Mouse (Mus musculus) heart, embryonic 13.5 days (tissue): ENCODE measurements around the gene Pam. TPM values are rescaled to one million over a fixed set of nuclear protein-coding genes. Genes with fewer than 3 reads are reported as not detected.

Experiments used
- ATAC-seq: fragments of 200-750 bp; cut with Nextera tagmentation; 2 replicates; pipeline ENCODE4 v1.8.0; 2017; ENCODE audit warnings: moderate TSS enrichment; ENCODE audit not compliant: insufficient number of reproducible peaks, low FRiP score, low TSS enrichment; ENCODE audit errors: extremely low read depth
- H3K27ac ChIP-seq: fragments of 300-500 bp; sonication (generic); replicated peaks from 2 replicates; pipeline ENCODE4 v1.5.1; 2015; ENCODE audit warnings: moderate library complexity, mild to moderate bottlenecking, inconsistent platforms
- H3K27me3 ChIP-seq: fragments of 300-500 bp; sonication (generic); replicated peaks from 2 replicates; pipeline ENCODE4 v1.6.1; 2015; ENCODE audit warnings: mild to moderate bottlenecking, inconsistent platforms
- H3K36me3 ChIP-seq: fragments of 300-500 bp; sonication (generic); 2 replicates; pipeline ENCODE4 v1.6.1; 2015; ENCODE audit warnings: mild to moderate bottlenecking, inconsistent platforms
- H3K4me1 ChIP-seq: fragments of 300-500 bp; sonication (generic); 2 replicates; pipeline ENCODE4 v1.6.1; 2015; ENCODE audit warnings: inconsistent platforms
- H3K4me2 ChIP-seq: fragments of 300-500 bp; sonication (generic); 2 replicates; pipeline ENCODE4 v1.6.1; 2015; ENCODE audit warnings: inconsistent platforms, mild to moderate bottlenecking, moderate library complexity
- H3K4me3 ChIP-seq: fragments of 300-500 bp; sonication (generic); 2 replicates; pipeline ENCODE4 v1.5.1; 2015; ENCODE audit warnings: moderate library complexity, mild to moderate bottlenecking, inconsistent platforms
- H3K9ac ChIP-seq: fragments of 300-500 bp; sonication (generic); 2 replicates; pipeline ENCODE4 v1.6.1; 2015; ENCODE audit warnings: inconsistent platforms, mild to moderate bottlenecking, moderate library complexity
- H3K9me3 ChIP-seq: fragments of 300-500 bp; sonication (generic); 2 replicates; pipeline ENCODE4 v1.6.1; 2016; ENCODE audit warnings: inconsistent platforms
- WGBS: fragments of 180-500 bp; shearing (Covaris S2); methylation state at CpG from one replicate; pipeline ENCODE4 v1.1.7; 2015; ENCODE audit warnings: mixed read lengths; 5-methylcytosine and 5-hydroxymethylcytosine counted together
- polyA plus RNA-seq: library from polyadenylated mRNA; unstranded; fragments of >200 nt; fragmentation: Nextera tagmentation; extraction: Ambion mirVana; gene quantifications from 2 replicates; pipeline ENCODE4 v1.2.1, GENCODE M21; 2015

Pam gene
- polyA plus RNA-seq = 340 and 404 TPM in 2 replicates

GRCm38 (mm10) chr1:98095246-98095990 lies at the start of gene Pam:
Gene Pam (minus strand): TSS chr1:98095646.
- H3K36me3 ChIP-seq = no peaks in the 10 kb centered on the region
- H3K27me3 ChIP-seq = no peaks in the 10 kb centered on the region
- ATAC-seq = peak; percentile 83
- peak within 1 kb of the TSS; percentile 89 for H3K4me3 ChIP-seq
- peak within 1 kb of the TSS; percentile 70 for H3K4me2 ChIP-seq
- peak within 1 kb of the TSS; percentile 93 for H3K27ac ChIP-seq
- H3K9me3 ChIP-seq = no peaks in the 10 kb centered on the region
- under 1% methylated on average over 73 of the region's 82 CpGs for WGBS
- H3K9ac ChIP-seq = peak within 1 kb of the TSS; percentile 94
- H3K4me1 ChIP-seq = peaks cover 20% of the 10 kb centered on the region

GRCm38 (mm10) chr1:98144845-98145244 lies 49.4 kb upstream of the Pam start:
- H3K9ac ChIP-seq = no peak overlapping the region
- no peaks in the 10 kb centered on the region for H3K4me1 ChIP-seq
- H3K36me3 ChIP-seq = no peaks in the 10 kb centered on the region
- H3K27ac ChIP-seq = no peak overlapping the region
- H3K27me3 ChIP-seq = no peaks in the 10 kb centered on the region
- 92% methylated on average over 1 of the region's 1 CpGs for WGBS
- H3K4me2 ChIP-seq = no peak overlapping the region
- 0 out of 2 replicates have a peak, but pooled peaks cover 7% of the 10 kb centered on the region for H3K9me3 ChIP-seq
- no peak for ATAC-seq
- H3K4me3 ChIP-seq = no peak overlapping the region

- H3K27me3 ChIP-seq = no peaks in the 10 kb centered on the region
- ATAC-seq = no peak
- no peaks in the 10 kb centered on the region for H3K36me3 ChIP-seq
- H3K4me2 ChIP-seq = no peak overlapping the region
- H3K4me1 ChIP-seq = peaks cover 4% of the 10 kb centered on the region; the same call in 1 of the 2 replicates
- no peak overlapping the region for H3K9ac ChIP-seq
- no peak overlapping the region for H3K27ac ChIP-seq
- WGBS = 48% methylated on average over 4 of the region's 4 CpGs
- no peak overlapping the region for H3K4me3 ChIP-seq
- no peaks in the 10 kb centered on the region for H3K9me3 ChIP-seq
Observed at GRCm38 (mm10) chr1:98131244-98131643, 35.8 kb upstream of the Pam start.

- no peak overlapping the region for H3K4me3 ChIP-seq
- no peaks in the 10 kb centered on the region for H3K9me3 ChIP-seq
- no peak overlapping the region for H3K4me2 ChIP-seq
- no peaks in the 10 kb centered on the region for H3K27me3 ChIP-seq
- WGBS = 73% methylated on average over 3 of the region's 3 CpGs
- peaks cover 4% of the 10 kb centered on the region; the same call in 1 of the 2 replicates for H3K4me1 ChIP-seq
- H3K27ac ChIP-seq = no peak overlapping the region
- no peaks in the 10 kb centered on the region for H3K36me3 ChIP-seq
- H3K9ac ChIP-seq = no peak overlapping the region
- ATAC-seq = no peak
Observed at GRCm38 (mm10) chr1:98129561-98130347, 34.3 kb upstream of the Pam start.

- no peak overlapping the region for H3K9ac ChIP-seq
- H3K4me2 ChIP-seq = no peak overlapping the region
- WGBS = 50% methylated on average over 1 of the region's 1 CpGs
- no peaks in the 10 kb centered on the region for H3K36me3 ChIP-seq
- no peaks in the 10 kb centered on the region for H3K27me3 ChIP-seq
- no peaks in the 10 kb centered on the region for H3K9me3 ChIP-seq
- H3K4me1 ChIP-seq = peaks cover 4% of the 10 kb centered on the region; the same call in 1 of the 2 replicates
- no peak overlapping the region for H3K27ac ChIP-seq
- no peak overlapping the region for H3K4me3 ChIP-seq
- ATAC-seq = no peak
Observed at GRCm38 (mm10) chr1:98129111-98129510, 33.7 kb upstream of the Pam start.

GRCm38 (mm10) chr1:98128338-98129096 lies 33.1 kb upstream of the Pam start:
- Histone ChIP-seq H3K4me3 (no peak overlapping the region), H3K27me3 (no peaks in the 10 kb centered on the region), H3K27ac (no peak overlapping the region), H3K36me3 (no peaks in the 10 kb centered on the region), H3K4me2 (no peak overlapping the region), H3K9ac (no peak overlapping the region), H3K9me3 (no peaks in the 10 kb centered on the region), H3K4me1 (peaks cover 2% of the 10 kb centered on the region; the same call in 1 of the 2 replicates)
- ATAC-seq = no peak

- no peak for ATAC-seq
- 81% methylated on average over 3 of the region's 3 CpGs for WGBS
- H3K9me3 ChIP-seq = no peaks in the 10 kb centered on the region
- H3K9ac ChIP-seq = no peak overlapping the region
- no peak overlapping the region for H3K27ac ChIP-seq
- H3K36me3 ChIP-seq = no peaks in the 10 kb centered on the region
- H3K4me1 ChIP-seq = no peaks in the 10 kb centered on the region
- no peak overlapping the region for H3K4me3 ChIP-seq
- no peak overlapping the region for H3K4me2 ChIP-seq
- H3K27me3 ChIP-seq = no peaks in the 10 kb centered on the region
Observed at GRCm38 (mm10) chr1:98126268-98126667, 30.8 kb upstream of the Pam start.

- Histone ChIP-seq H3K36me3 (no peaks in the 10 kb centered on the region), H3K27ac (no peak overlapping the region), H3K27me3 (no peaks in the 10 kb centered on the region), H3K9me3 (no peaks in the 10 kb centered on the region), H3K4me2 (no peak overlapping the region), H3K4me1 (no peaks in the 10 kb centered on the region), H3K4me3 (no peak overlapping the region), H3K9ac (no peak overlapping the region)
- ATAC-seq = no peak
- 64% methylated on average over 1 of the region's 1 CpGs for WGBS
Observed at GRCm38 (mm10) chr1:98124727-98125126, 29.3 kb upstream of the Pam start.

- Histone ChIP-seq H3K9ac (no peak overlapping the region), H3K4me2 (no peak overlapping the region), H3K27ac (no peak overlapping the region), H3K27me3 (no peaks in the 10 kb centered on the region), H3K36me3 (no peaks in the 10 kb centered on the region), H3K9me3 (no peaks in the 10 kb centered on the region), H3K4me1 (no peaks in the 10 kb centered on the region), H3K4me3 (no peak overlapping the region)
- WGBS = 75% methylated on average over 6 of the region's 6 CpGs
- ATAC-seq = no peak
Observed at GRCm38 (mm10) chr1:98119595-98119994, 24.1 kb upstream of the Pam start.

GRCm38 (mm10) chr1:98107599-98107998 lies 12.2 kb upstream of the Pam start:
- Histone ChIP-seq H3K9me3 (peaks cover 6% of the 10 kb centered on the region; the same call in 1 of the 2 replicates), H3K9ac (no peak overlapping the region), H3K4me1 (no peaks in the 10 kb centered on the region), H3K36me3 (no peaks in the 10 kb centered on the region), H3K4me3 (no peak overlapping the region), H3K27ac (no peak overlapping the region), H3K27me3 (no peaks in the 10 kb centered on the region), H3K4me2 (no peak overlapping the region)
- 52% methylated on average over 2 of the region's 2 CpGs for WGBS
- ATAC-seq = no peak

- Histone ChIP-seq H3K4me1 (peaks cover 10% of the 10 kb centered on the region), H3K27me3 (no peaks in the 10 kb centered on the region), H3K9me3 (peaks cover 6% of the 10 kb centered on the region; the same call in 1 of the 2 replicates), H3K27ac (no peak overlapping the region), H3K4me2 (no peak overlapping the region), H3K9ac (no peak overlapping the region), H3K4me3 (no peak overlapping the region), H3K36me3 (no peaks in the 10 kb centered on the region)
- ATAC-seq = no peak
- WGBS = 75% methylated on average over 4 of the region's 4 CpGs
Observed at GRCm38 (mm10) chr1:98099441-98099840, 4.0 kb upstream of the Pam start.
